Mouse (Mus musculus): Measurements from ENCODE around the gene Tnnt1.
"Not testable (repeated sequence)": the region's sequence is repeated elsewhere in the genome, so short reads cannot be mapped to it uniquely, and the experiment has no call there.

Tnnt1 gene

DNA sequence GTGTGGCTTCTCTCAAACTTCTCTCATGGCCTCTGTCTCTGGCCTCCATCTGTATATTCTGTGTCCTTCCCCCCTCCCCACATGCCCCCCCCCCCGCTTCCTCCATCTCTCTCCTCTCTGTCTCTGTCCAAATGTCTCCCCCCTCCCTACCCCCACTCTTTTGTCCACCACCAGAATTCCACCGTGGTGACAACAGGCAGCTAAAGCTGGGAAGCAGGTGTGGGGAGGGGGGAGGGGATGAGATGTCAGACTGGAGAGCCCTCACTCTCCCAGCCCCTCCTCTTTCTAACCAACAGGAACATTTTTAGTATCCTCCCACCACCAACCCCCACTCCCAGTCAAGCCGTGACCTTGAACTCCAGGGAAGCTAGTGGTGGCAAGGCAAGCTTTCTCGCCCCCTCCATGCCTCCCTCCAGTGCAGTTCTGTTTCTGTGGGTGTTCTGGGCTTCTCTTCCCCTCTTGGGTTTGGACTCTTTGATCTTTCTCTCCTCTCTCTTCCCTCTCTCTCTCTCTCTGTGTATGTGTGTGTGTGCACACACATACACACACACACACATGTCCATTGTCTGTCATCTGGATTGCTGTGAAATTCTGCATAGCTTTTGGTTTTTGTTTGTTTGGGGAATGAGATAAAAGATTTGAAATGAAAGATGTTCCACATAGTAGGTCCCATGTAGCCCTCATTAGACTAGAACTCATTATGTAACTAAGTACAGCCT lies at the start of gene Tnnt1:
Gene Tnnt1 (minus strand): TSS at position 51 of the 719 bp plus-strand sequence.
- DNase-seq (ENCODE audit: low spot score) = no peak

DNA sequence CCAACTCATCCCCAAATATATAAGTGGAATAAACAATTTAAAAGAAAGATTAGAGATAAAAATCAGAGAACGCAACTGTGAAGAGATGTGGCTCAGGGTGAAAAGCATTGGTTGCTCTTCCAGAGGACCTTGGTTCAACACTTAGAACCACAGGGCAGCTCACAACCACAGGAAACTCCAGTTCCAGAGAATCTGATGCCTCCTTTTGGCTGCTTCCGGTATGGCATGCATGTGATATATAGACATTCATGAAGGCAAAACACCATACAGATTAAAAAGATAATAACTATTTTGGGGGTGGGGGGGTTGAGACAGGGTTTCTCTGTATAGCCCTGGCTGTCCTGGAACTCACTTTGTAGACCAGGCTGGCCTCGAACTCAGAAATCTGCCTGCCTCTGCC lies 46.5 kb upstream of the Tnnt1 start:
- no peak for DNase-seq (ENCODE audit: low spot score)

DNA sequence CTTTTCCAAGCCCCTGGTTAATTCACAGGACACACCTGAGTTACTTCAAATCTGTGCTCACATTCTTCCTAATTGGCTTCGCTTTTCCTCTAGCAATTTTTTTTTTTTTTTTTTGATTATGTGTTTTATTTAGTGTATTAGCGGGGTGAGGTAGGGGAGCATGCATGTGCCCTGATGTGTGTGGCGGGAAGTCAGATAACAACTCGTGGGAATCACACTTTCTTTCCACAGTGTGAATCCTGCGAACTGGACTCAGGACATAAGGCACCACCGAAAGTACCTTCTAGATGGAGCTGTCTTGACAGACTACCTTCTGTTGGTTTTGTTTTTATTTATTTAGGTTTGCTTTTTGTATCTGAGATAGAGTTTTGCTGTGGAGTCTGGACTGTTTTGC lies 41.0 kb upstream of the Tnnt1 start:
- no peak for DNase-seq (ENCODE audit: low spot score)

DNA sequence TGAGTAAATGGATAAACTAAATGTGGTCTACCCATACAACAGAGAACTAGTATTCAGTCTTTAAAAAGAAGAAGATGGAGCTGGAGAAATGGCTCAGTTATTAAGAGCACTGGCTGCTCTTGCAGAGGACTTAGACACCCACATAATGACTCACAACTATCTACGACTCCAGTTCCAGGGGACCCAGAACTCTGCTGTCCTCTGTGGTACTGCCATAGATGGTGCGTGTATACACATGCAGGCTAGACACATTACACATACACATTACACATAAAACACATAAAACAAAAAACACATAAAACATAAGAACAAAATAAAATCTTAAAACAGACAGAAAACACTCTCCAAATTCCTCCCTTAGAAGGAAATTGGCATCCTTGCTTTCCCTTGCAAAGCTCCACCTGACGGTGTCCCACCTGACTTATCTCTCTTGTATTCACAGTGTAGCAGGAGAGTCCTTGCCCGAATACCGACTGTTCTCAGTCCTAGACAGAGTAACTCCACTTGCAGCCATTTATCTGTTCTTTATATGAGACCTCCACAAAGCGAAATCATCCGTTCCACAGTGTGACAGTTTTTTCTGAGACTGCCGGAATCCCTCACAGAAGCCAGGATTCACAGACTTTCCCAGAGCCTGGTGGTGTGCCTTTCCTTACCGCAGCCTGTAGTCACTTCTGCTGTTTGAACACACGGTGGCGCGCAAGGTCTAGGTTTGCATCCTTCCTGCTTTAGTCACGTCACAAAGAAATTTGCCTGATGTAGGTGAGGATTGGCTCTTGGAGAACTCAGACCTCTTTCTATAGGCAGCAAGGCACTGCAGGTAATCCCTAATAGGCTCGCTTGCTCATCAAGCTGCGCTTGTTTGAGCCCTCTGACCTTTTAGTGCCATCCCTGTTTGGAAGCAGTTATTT lies 40.3 kb upstream of the Tnnt1 start:
- DNase-seq (ENCODE audit: low spot score) = peak; percentile 68

DNA sequence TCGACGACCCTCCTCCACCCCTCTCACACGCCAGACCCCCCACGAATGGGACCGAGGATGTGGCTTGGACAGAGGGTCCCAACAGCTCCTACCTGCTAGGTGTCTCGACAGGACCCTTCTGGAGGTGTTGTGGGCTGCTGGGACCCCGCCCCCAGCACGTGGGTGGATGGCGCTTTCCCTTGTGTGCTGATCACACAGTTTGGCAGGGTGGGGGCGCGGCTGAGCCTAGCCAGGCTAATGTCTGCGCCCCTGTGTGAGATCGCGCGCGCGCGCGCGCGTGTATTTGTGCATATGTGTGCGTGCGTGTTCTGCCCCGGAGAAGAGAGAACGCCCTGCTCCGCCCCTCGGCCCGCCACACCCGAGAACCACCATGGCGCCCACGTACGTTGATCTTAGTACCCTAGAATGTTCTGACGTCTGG lies 31.0 kb upstream of the Tnnt1 start, which contains the start of gene Syt5:
Gene Syt5 (minus strand): TSS at position 321 of the 421 bp plus-strand sequence.
- no peak for DNase-seq (ENCODE audit: low spot score)

DNA sequence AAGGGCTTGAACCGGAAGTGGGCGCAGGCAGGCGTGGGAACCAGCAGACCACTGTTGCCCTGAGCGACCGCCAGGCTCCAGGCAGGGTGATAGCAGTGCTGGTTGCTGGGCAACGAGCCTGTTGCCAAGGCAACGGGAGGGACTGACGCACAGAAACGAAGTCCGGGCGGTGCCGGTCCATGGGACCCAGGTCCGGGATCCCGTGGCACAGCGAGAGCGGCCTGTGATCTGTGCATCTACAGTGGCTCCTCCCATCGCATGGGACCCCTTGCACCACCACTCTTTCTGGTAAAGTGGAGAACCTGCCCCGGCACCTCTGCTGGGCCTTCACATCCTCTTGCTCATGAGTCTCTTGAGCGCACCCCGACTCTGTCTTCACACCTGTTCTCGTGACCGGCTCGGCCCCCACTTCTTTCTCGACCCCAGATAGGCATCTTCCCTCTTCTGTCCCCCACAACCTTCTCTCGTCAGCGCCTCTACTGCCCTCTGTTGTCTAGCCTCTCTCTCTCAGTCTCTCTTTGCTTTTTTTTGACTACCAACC lies 30.5 kb upstream of the Tnnt1 start:
- peak; percentile 47 for DNase-seq (ENCODE audit: low spot score)

DNA sequence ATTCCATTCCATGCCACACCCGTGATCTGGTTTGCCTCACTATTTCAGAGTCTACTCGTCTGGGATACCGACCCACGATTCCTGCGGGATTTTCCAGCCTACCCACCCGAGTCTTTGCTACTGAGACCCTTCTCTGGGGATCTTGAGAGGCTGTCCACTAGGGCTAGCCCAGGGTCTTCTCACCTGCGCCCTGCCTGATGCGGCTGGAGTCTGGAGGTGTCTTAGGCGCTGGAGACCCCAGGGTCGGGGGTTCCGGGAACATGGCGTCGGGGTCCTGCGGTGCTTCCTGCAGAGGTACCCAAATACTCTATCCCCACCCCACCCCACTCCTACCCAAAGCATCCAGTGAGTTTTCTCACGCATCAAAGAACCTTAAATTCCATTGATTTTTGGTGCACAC lies 29.9 kb upstream of the Tnnt1 start:
- DNase-seq (ENCODE audit: low spot score) = no peak

DNA sequence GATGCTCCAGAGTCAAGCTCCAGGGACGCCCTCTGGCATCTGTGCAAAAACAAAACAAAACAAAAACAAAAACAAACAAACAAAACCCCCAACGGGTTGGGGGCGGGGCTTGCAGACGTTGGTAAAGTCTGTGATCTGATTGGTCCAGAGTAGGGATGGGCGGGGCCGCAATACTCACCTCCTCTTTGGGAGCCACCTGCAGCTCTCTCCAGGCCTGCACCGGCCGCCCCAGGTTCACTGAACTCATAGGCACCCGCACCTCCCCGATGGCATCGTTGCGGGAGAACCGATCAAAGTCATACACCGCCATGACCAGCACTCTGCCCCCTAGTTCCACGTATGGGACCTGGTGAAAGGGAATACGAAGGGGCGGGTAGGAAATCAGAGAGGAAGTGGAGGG lies 25.8 kb upstream of the Tnnt1 start:
- no peak for DNase-seq (ENCODE audit: low spot score)

DNA sequence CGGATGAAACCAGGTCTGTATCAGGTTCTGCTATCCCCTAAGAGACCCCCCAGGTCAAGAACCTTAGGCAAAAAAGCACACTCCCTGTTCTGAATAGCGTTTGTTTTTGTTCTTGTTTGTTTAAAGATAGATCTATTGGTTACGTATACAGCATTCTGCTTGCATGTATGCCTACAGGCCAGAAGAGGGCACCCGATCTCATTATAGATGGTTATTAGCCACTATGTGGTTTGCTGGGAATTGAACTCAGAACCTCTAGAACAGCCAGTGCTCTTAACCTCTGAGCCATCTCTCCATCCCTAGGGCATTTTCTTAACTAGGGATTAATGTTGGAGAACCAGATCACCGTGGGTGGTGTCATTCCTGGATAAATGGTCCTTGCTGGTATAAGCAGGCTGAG lies 25.2 kb upstream of the Tnnt1 start:
- DNase-seq (ENCODE audit: low spot score) = no peak

DNA sequence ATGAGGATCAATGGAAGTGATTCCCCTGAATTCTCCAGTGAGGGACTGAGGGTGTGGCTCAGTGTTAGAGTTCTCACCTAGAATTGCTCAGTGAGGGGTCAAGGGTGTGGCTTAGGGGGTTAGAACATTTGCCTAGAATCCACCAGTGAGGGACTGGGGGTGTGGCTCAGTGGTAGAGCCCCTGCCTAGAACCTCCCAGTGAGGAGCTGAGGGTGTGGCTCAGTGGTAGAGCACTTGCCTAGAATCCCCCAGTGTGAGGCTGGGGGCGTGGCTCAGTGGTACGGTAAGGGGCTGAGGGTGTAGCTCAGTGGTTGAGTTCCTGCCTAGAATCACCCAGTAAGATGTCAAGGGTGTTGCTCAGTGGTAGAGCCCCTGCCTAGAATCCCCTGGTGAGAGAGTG lies 22.8 kb upstream of the Tnnt1 start:
- DNase-seq (ENCODE audit: low spot score) = no peak

DNA sequence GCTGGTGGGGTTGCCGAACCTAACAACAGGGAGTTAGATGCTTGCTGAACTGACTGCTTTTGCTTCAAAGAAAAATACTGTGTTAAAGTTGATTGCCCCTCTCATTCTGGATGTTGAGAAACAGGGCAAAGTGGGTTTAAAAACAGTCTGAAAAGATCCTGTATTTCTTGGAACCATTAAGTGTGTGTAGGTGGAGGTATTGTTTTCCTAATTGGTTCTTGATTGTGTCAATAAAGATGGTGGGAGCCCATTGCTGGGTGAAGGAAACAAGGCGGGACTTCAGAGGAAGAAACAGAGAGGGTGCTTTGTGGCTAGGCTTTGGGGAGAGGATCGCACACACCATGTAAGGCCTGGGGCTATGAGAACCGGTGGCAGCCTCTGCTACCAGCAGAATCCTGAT lies 21.0 kb upstream of the Tnnt1 start:
- DNase-seq (ENCODE audit: low spot score) = no peak

DNA sequence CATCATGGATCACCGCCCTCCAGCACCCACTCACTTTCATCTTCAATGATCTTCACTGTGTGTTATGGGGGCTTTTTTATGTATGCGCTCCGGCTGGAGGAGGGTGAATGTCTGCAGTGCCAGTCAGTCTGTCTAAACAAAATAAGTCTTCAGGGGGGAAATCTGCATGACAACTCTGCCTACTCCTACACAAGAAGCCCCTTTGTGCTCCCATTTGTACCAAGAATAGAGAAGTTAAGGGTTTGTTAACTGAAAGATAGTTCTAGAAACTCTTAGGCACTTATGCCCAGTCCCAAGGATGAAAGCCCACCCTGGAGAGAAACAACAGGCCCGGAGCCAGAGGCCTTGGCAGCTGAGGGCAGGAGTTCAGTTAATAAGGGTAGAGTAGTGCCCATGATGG lies 20.2 kb upstream of the Tnnt1 start:
- DNase-seq (ENCODE audit: low spot score) = no peak

DNA sequence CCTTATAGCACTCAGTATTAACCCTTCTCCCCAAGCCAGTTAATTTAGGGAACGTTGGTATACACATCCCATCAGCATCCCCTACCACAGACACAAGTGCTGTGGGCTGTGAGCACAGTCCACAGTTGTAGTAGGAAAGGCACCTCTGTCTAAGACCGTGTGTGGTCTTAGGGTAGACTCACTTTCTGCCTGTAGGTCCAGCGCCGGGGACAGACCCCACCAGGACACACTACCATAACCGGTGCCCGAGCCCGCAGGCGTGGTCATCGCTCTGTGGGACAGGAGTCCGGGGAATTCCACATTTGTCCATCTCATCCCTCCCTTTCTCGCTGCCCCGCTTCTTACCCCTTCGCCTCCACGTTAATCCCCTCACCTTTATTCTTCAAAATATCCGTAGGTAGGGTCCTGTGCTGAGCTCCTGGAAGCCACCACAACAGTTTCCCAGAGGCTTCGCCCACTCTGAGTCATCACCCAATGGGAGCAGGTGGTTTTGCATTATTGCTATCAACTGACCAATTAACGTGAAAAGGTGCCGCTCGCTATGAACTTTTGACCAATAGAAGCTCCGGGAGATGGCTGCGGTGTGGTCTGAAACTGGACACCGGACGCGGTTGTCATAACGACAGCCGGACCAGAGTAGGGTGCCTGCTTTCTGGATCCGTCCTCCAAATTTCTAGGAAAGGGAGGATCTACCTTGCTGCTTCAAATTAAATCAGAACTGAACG lies 16.0 kb upstream of the Tnnt1 start, which contains the start of gene Dnaaf3:
Gene Dnaaf3 (minus strand): TSS at position 449 of the 725 bp plus-strand sequence.
- DNase-seq (ENCODE audit: low spot score) = peak; percentile 54

DNA sequence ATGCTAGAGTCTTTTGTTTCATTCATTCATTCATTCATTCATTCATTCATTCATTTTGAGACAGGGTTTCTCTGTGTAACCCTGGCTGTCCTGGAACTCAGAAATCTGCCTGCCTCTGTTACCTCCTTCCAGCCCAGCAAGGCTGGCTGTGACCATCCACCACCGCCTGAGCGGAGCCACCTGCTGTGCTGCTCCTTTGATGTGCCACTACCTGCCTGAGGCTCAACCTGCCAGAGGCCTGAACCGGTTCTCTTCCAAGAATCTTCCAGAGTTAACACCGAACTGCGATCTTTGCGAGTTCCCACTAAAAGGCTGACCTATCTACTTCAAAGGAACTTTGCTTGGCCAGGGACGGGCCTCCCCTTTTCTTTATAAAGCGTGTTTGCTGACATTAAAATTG lies 14.0 kb upstream of the Tnnt1 start:
- DNase-seq (ENCODE audit: low spot score) = not testable (repeated sequence)

DNA sequence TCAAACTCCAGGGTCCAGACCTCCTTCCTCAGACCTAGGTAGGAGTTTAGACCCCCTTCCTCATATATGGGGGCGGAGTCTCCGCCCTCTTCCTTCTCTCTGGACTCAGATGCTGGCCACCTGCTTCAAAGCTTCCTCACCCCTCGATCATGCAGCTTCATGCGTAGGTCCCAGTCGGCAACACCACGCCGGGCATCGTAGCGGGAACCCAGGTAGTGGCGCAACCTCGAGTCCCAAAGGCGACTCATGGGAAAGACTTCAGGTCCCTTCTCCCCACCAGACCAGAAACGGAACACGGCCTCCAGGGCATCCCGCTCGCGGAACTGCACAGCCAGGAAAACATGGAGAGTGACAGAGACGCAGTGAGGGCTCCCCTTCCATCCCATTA lies 11.1 kb upstream of the Tnnt1 start:
- DNase-seq (ENCODE audit: low spot score) = no peak

DNA sequence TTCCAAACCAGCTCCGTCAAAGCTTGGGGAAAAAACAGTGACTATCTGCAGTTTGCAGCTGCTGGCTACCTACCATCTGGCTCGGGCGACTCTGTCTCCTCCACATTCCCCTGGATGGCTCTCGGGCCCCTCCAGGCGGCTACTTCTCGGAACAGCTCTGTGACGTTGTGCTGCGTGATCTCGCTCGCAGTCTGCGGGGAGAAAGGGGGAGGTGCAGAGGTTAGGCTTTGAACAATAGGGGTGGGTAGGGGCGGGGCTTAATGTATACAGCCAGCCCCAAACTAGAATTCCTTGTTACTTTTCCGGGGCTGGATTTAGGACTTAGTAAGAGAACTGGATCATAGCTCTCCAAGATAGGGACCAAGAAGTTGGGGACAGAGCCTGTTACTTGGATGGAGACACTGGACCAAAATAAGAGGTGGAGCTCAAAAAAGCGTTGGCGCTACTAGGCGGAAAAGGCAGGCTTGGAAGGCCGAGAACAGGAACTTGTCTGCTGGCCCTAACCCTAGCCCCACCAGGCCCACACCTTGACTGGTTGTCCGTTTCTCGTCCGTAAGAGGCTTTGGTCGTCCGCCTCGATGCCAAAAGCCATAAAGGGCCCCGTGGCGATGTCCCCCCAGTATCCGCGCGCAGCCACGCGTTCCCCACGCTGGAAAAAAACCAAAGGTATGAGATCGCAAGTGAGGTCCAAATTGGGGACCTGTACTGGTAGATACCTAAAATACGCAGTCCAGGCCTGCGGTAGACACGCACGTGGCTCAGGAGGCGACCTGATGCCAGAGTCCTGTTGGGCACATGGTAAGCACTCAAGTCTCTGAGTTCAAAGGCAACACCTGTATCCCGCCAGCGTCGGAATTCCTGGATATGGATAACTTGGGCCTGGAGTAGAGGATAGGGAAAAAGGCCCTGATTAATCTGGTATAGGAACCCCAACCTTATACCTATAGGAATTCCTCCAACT lies 10.4 kb upstream of the Tnnt1 start:
- DNase-seq (ENCODE audit: low spot score) = peak; percentile 75

DNA sequence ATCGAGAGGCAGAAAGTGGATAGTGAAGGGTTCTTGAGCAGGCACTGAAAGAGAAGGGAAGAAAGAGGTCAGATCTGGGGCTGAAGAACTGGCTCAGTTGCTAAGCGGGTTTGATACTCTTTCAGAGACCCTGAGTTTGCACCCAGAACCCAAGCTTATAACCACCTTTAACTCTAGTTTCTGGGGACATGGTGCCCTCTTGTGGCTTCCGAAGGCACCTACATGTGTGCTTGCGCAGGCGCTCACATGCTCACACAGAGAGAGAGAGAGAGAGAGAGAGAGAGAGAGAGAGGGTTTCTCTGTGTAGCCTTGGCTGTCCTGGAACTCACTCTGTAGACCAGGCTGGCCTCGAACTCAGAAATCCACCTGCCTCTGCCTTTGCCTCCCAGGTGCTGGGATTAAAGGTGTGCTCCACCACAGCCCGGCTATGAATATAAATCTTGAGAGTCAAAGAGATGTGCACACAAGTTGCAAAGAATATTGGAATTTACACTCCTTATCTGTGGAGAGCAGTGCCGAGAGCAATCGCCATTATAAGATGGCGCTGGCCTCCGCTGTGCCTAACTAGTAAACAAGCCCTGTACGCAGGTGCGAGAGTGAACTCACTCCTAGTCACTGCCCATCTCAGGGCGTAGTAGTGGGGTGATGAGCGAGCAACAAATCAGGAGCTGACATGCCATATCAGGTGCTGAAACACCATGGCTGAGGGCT lies 8.2 kb upstream of the Tnnt1 start, which contains the start of gene Tnni3:
Gene Tnni3 (minus strand): TSS at position 18 of the 711 bp plus-strand sequence.
- not testable (repeated sequence) for DNase-seq (ENCODE audit: low spot score)

DNA sequence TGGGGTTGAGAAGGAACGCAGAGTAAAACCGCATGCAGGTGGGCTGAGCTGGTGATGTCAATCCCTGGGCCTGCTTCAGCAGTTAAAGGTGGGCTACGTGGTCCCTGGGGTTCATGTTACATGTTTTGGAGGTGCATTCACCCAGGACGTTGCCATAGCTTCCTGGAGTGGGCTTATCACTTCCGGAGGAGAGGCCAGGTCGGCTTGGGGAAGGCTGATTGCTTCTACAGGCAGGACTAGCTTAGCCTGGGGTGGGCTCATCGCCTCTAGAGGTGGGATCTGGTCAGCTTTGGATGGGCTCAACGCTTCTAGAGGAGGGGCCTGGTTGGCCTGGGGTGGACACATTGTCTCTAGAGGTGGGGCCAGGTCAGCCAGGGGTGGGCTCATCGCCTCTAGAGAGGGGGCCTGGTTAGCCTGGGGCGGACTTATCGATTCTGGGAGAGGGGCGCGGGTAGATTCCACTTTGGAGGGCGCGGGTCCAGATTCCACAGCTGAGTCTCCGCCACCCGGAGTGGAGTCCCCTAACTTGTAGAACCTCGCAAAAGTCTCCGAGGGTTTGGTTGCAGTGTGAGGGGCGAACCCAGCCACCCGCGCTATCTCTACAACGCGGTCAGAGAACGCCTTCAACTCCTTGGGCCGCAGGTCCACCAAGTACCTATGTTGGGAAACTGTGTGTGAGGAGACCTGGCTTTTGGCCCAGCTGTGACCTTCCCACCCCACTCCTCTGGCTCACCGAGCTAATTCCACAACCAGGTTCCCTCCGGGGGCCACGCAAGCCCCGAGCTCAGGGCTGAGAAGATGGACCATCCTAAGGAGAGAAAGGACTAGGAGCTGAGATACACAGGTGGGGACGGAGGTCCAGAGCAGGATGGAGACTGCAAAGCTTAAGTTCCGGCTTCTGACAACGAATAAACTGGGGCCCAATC lies 7.3 kb upstream of the Tnnt1 start:
- no peak for DNase-seq (ENCODE audit: low spot score)

DNA sequence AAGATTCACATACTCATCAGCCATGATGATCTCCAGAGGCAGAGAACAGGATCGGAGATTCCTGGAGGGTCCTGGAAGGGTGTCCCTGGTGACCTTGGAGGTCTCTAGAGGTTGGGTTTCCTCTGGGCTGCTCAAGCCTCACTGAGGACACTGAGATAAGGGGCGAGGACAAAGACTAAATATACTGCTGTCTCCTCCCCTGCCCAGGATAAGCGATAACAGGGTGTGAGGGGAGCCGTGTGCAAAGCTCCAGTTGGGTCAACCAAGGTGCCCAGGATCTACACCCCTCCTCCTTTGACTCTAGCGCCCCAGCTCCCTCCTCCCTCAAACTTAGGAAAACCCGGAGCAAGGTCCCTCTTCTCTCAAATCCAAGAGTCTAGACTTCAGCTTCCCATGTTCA lies 6.1 kb upstream of the Tnnt1 start:
- no peak for DNase-seq (ENCODE audit: low spot score)

Data from ovary, postnatal 14 days (tissue).